In the genomic region with DNA sequence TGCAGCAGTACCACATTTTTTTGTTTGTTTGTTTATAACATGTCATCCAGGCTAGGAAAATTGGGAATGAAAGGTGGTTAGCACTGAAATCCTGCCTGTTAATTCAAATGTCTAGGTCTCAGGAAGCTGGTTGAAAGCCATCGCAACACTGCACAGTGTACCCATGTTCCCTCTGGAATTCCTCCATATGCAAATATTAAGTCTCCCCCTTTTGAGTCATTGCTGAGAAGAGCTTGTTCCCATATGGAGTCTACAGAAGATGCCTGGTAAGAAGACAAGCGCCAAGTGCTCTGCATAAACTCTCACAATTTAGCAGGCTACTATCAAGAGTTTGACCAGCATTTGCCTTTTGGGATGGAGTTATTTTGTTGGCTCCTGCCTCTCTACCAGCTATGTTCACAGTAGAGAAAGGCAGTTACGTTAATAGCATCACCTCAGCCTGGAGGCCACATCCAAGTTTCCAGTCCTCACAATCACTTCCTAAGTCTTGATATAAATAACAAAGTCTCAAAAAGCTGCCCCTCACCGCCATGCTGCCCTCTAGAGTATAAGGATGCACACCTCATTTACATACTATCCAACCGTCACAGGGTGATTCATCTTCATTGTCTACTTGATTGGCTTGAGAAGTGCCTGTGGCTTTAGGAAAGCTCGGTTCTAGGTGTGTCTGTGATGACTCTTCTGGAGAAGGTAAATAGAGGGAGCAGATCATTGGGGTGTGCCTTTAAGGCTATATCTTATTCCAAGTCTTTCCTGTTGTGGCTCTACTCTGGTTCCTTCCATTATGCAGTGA, we compare ENCODE assay signal across 20 mouse cellular contexts.
DNase-seq lines count a peak whose midpoint lies in the region; ATAC-seq lines count a peak whose summit lies in the region.
"Had no signal": no experiment of that assay in that cellular context is flagged by ENCODE, and none has a peak within 500 bp of the region (broad histone marks: within the 10 kb centered on the region; RNA-seq: fewer than 3 reads in every experiment).

No protein-coding gene starts in this region.

- peak; percentile 86 for ATAC-seq in frontal cortex, adult (ENCODE audit: low TSS enrichment)
- ATAC-seq: CD4-positive, CD25-positive, alpha-beta regulatory T cell, adult 4 months; forebrain, embryonic 13.5 days; forebrain, embryonic 15.5 days; forebrain, postnatal 0 days; Patski had no signal

- intact Hi-C loops in gastrocnemius, postnatal 36 days (cut with DNase I) = no loop called here

- DNase-seq in frontal cortex, postnatal 14 days (ENCODE audit: low spot score in 2 of 2) = no peak
- peak; percentile 38 for DNase-seq in R1 (ENCODE audit: low read depth, low spot score)
- DNase-seq in brain, adult 2 months (ENCODE audit: low read depth, low spot score) = peak; percentile 62
- no peak for DNase-seq in urinary bladder, postnatal 14 days (ENCODE audit: low spot score)
- no peak for DNase-seq in gastrocnemius, postnatal 36 days
- DNase-seq: adrenal gland, adult 2 months; adrenal gland, postnatal 10 days; adrenal gland, postnatal 25 days; B cell, adult 2 months; cerebellum, adult 11 months; cerebellum, adult 18-20 months; cerebellum, adult 8-10 months; cerebellum, adult 9-11 months; cerebellum, postnatal 25 days; forebrain, postnatal 0 days had no signal

Comparison
In these comparisons a context has a peak if more than half of its experiments do, and no peak if none do; other contexts are left out.
1. DNase-seq: peak in R1 (single experiment) and brain, adult 2 months (single experiment); none in frontal cortex, postnatal 14 days (0 of 2), urinary bladder, postnatal 14 days (single experiment) and gastrocnemius, postnatal 36 days (0 of 2).